Comparison of ENCODE assay signal across 17 mouse cellular contexts in the genomic region with DNA sequence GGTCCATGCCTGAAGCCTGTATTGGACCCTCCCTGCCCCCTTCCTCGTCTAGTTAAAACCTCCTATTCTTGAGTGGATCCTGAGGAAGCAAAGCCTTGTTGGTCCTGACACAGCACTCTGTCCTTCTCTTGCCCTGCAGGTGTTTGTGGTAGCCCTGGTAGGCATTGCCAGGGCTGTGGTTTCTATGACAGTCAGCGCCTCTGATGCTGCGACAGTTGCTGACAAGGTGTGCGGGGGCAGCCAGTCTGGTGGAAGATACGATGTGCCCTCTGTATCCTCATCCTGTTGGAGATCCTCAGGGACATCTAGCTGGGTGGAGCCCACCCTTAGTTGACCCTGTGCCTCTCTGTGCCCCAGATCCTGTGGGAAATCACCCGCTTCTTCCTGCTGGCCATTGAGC.
"Had no signal": no experiment of that assay in that cellular context is flagged by ENCODE, and none has a peak within 500 bp of the region (broad histone marks: within the 10 kb centered on the region; RNA-seq: fewer than 3 reads in every experiment).

No protein-coding gene starts in this region.

- H3K4me2 ChIP-seq: liver, embryonic 11.5 days; lung, embryonic 14.5 days; midbrain, embryonic 12.5 days; midbrain, embryonic 15.5 days; neural tube, embryonic 13.5 days; stomach, embryonic 15.5 days had no signal

- DNase-seq: kidney, adult 2 months; kidney, postnatal 25 days; layer of hippocampus, adult 9-11 months; lung, embryonic 14.5 days; retina, postnatal 1 day; right cerebral cortex, postnatal 25 days; spleen, adult 18-20 months had no signal

- H3K27me3 ChIP-seq: midbrain, embryonic 12.5 days; midbrain, embryonic 15.5 days; neural tube, embryonic 13.5 days; stomach, embryonic 15.5 days had no signal

- H3K9ac ChIP-seq: lung, embryonic 14.5 days; midbrain, embryonic 12.5 days; midbrain, embryonic 15.5 days; neural tube, embryonic 13.5 days; stomach, embryonic 15.5 days had no signal

- H3K4me3 ChIP-seq: layer of hippocampus, adult 2 months; midbrain, embryonic 12.5 days; midbrain, embryonic 15.5 days; neural tube, embryonic 13.5 days; stomach, embryonic 15.5 days had no signal

- H3K27ac ChIP-seq: kidney, postnatal 0 days; layer of hippocampus, adult 2 months; macrophage; midbrain, embryonic 12.5 days; midbrain, embryonic 15.5 days; neural tube, embryonic 13.5 days; stomach, embryonic 15.5 days had no signal

- ATAC-seq: intestine, postnatal 0 days; lung, postnatal 0 days; midbrain, embryonic 15.5 days had no signal

- H3K9me3 ChIP-seq: midbrain, embryonic 12.5 days; midbrain, embryonic 15.5 days; neural tube, embryonic 13.5 days; stomach, embryonic 15.5 days had no signal
